Mouse (Mus musculus): ENCODE data around the gene Adam8.

Adam8 gene

GRCm38 (mm10) chr7:139979011-139979719 is 13.2 kb downstream of the Adam8 start:
- in situ Hi-C loops (cut with MseI, MboI): loop anchor here in 1 of 2 experiments (5.0 kb wide), 1 partner anchor 83 kb away; no protein-coding TSS in a partner anchor

GRCm38 (mm10) chr7:139978278-139978892 is 14.0 kb downstream of the Adam8 start, which contains the start of gene 6430531B16Rik:
TSS of gene 6430531B16Rik (minus strand) at chr7:139978755.
- in situ Hi-C loops (cut with MseI, MboI): loop anchor here in 1 of 2 experiments (5.0 kb wide), 1 partner anchor 84 kb away; no protein-coding TSS in a partner anchor

- in situ Hi-C loops (cut with MseI, MboI): loop anchor here in 1 of 2 experiments (5.0 kb wide), 1 partner anchor 87 kb away; no protein-coding TSS in a partner anchor
Measured at GRCm38 (mm10) chr7:139975471-139975870, 16.9 kb downstream of the Adam8 start.

- in situ Hi-C loops (cut with MseI, MboI): no loop called here
Measured at GRCm38 (mm10) chr7:139974307-139974706, 18.1 kb downstream of the Adam8 start.

GRCm38 (mm10) chr7:139972923-139973331 is 19.4 kb downstream of the Adam8 start:
- in situ Hi-C loops (cut with MseI, MboI): no loop called here

- in situ Hi-C loops (cut with MseI, MboI): no loop called here
Measured at GRCm38 (mm10) chr7:139971436-139971835, 20.9 kb downstream of the Adam8 start.

GRCm38 (mm10) chr7:139970979-139971378 is 21.4 kb downstream of the Adam8 start:
- in situ Hi-C loops (cut with MseI, MboI): no loop called here

GRCm38 (mm10) chr7:139970216-139970919 is 22.0 kb downstream of the Adam8 start:
- in situ Hi-C loops (cut with MseI, MboI): no loop called here

GRCm38 (mm10) chr7:139969348-139970130 is 22.8 kb downstream of the Adam8 start:
- in situ Hi-C loops (cut with MseI, MboI): loop anchor here in 1 of 2 experiments (10.0 kb wide), 1 partner anchor 95 kb away; no protein-coding TSS in a partner anchor

- in situ Hi-C loops (cut with MseI, MboI): loop anchor here in 1 of 2 experiments (10.0 kb wide), 1 partner anchor 96 kb away; no protein-coding TSS in a partner anchor
Measured at GRCm38 (mm10) chr7:139968428-139968827, 23.9 kb downstream of the Adam8 start.

GRCm38 (mm10) chr7:139967175-139967574 is 25.2 kb downstream of the Adam8 start:
- in situ Hi-C loops (cut with MseI, MboI): loop anchor here in 1 of 2 experiments (10.0 kb wide), 1 partner anchor 98 kb away; no protein-coding TSS in a partner anchor

- in situ Hi-C loops (cut with MseI, MboI): loop anchor here in 1 of 2 experiments (10.0 kb wide), 1 partner anchor 101 kb away; no protein-coding TSS in a partner anchor
Measured at GRCm38 (mm10) chr7:139963814-139964213, 28.5 kb downstream of the Adam8 start.

GRCm38 (mm10) chr7:139961141-139961540 is 31.2 kb downstream of the Adam8 start:
- in situ Hi-C loops (cut with MseI, MboI): loop anchor here in 1 of 2 experiments (10.0 kb wide), 1 partner anchor 104 kb away; no protein-coding TSS in a partner anchor

GRCm38 (mm10) chr7:139957958-139958357 is 34.4 kb downstream of the Adam8 start:
- in situ Hi-C loops (cut with MseI, MboI): no loop called here

- in situ Hi-C loops (cut with MseI, MboI): no loop called here
Measured at GRCm38 (mm10) chr7:139957437-139957836, 34.9 kb downstream of the Adam8 start.

- in situ Hi-C loops (cut with MseI, MboI): no loop called here
Measured at GRCm38 (mm10) chr7:139956658-139957057, 35.7 kb downstream of the Adam8 start.

- in situ Hi-C loops (cut with MseI, MboI): no loop called here
Measured at GRCm38 (mm10) chr7:139955505-139955904, 36.9 kb downstream of the Adam8 start.

GRCm38 (mm10) chr7:139951991-139952633 is 40.2 kb downstream of the Adam8 start:
- in situ Hi-C loops (cut with MseI, MboI): no loop called here

GRCm38 (mm10) chr7:139951079-139951478 is 41.3 kb downstream of the Adam8 start:
- in situ Hi-C loops (cut with MseI, MboI): no loop called here

GRCm38 (mm10) chr7:139950283-139950971 is 41.9 kb downstream of the Adam8 start:
- in situ Hi-C loops (cut with MseI, MboI): no loop called here

All from mouse trophoblast stem cell (cell line).